Mouse (Mus musculus) thymus, postnatal 25 days (tissue): ENCODE data around the gene Lurap1.

ENCODE experiments used
- DNase-seq: peaks from one replicate; pipeline ENCODE4 v3.0.0; 2022

Gene Lurap1

GRCm38 (mm10) chr4:116100959-116101358, 50.2 kb downstream of the Lurap1 start:
- DNase-seq = no peak

- no peak for DNase-seq
Measured at GRCm38 (mm10) chr4:116097211-116097610, 53.9 kb downstream of the Lurap1 start.

- DNase-seq = no peak
Measured at GRCm38 (mm10) chr4:116096291-116096690, 54.8 kb downstream of the Lurap1 start.

- peak; percentile 9 for DNase-seq
Measured at GRCm38 (mm10) chr4:116088510-116089249, 62.5 kb downstream of the Lurap1 start.
